Mouse (Mus musculus) thymus, adult 2 months (tissue): ENCODE measurements around the gene Pld1.

ENCODE experiments used
- CTCF ChIP-seq: fragments of 200-500 bp; IDR thresholded peaks from 2 replicates; pipeline ENCODE4 v1.5.1; 2012; ENCODE audit warnings: mild to moderate bottlenecking, control low read depth, low read length, moderate library complexity, borderline replicate concordance; ENCODE audit not compliant: control insufficient read depth, poor library complexity, insufficient read depth; ENCODE audit errors: extremely low read depth
- POLR2A ChIP-seq: fragments of 200-500 bp; IDR thresholded peaks from 2 replicates; pipeline ENCODE4 v1.6.1; 2012; ENCODE audit warnings: mild to moderate bottlenecking, low read length, control low read depth, moderate library complexity; ENCODE audit not compliant: control insufficient read depth, poor library complexity, insufficient read depth; ENCODE audit errors: extremely low read depth

GRCm38 (mm10) chr3:28081012-28081411 is 142.5 kb downstream of the Pld1 start:
- TF ChIP-seq POLR2A (no peak), CTCF (no peak)
